Mouse (Mus musculus): ENCODE results near the gene Ppp1r32. TPM values are rescaled to one million over a fixed set of nuclear protein-coding genes. Genes with fewer than 3 reads are reported as not detected.

Gene Ppp1r32
- 0.69 TPM for polyA plus RNA-seq (2017; shearing (Covaris generic))

DNA sequence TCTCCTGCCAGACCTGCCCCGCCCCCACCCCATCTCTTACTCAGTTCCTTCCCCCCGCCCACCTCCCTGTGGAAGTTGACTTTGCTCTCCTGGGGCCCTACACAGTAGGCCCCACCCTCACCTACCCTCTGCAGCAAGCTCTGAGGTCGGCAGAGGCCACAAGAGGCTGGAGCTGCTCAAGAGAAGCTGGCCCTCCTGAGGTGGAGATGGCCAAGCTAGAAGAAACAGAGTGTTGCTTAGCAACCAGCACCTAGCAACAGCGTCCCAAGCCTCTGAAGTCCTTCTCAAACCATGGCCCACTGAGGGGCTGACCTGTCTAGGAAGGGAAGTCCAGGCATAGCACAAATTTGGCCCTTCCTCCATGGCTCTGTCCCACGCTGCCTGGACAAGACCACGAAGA lies at the start of gene Ppp1r32:
Gene Ppp1r32, minus strand, starts transcription at position 226 of the 400 bp plus-strand sequence.

DNA sequence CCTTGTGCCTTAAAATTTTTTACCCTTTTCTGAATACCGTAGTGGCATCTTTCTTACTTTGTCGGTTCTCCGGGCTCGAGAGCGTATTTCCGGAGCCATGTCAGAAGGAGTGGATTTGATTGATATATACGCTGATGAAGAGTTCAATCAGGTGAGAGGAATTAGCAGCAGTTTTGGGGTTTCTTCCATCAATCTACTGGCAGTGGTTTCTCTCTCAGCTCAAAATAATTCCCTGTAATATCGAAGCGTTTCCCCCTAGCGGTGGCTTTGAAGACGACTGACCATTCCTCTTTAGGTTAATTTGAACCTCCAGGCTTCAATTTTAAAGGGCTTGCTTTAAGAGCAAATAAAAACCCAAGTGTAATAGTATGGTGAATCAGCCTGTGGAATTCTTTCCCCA lies 43.2 kb upstream of the Ppp1r32 start, which contains the start of gene Sdhaf2:
Gene Sdhaf2, minus strand, starts transcription at position 233 of the 400 bp plus-strand sequence.

DNA sequence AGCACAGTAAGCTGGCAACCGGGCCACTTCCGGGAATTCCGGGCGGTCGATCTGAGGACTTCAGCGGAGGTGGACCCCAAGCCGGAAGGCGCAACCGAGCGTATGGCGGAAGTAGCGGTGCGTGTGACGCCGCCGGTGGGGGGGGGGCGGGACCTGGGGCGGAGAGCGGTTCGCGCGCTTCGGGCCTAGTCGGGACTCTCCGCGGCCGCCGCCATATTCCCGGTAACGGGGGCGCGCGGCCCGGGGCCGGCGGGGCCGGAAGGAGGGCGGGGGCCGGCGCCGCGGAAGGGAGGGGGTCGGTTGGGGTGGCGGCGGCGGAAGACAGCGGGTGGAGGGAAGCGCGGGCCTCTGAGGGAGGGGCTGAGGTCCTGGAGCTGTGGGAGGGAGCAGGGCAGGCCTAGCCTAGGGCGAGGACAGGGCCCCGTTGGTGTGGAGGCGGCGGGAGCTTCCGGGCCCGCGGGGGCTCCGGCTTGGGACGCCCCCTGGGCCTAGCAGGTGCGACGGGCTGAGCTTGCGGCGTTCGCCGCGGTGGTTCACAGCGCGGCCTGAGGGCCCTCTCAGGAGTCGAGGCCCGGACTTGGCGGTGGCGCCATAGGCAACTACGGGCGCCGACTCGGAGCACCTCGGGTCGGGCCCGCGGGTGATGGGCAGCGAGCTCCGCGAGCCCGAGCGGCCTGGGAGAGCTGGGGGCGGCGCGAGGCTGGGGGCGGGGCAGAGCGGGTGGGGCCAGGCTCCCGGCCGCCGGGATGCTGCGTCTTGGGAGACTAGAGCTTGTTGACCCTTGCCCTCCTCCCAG lies 42.6 kb upstream of the Ppp1r32 start, which contains the start of gene Cpsf7:
Gene Cpsf7, plus strand, starts transcription at position 161 of the 796 bp plus-strand sequence.

DNA sequence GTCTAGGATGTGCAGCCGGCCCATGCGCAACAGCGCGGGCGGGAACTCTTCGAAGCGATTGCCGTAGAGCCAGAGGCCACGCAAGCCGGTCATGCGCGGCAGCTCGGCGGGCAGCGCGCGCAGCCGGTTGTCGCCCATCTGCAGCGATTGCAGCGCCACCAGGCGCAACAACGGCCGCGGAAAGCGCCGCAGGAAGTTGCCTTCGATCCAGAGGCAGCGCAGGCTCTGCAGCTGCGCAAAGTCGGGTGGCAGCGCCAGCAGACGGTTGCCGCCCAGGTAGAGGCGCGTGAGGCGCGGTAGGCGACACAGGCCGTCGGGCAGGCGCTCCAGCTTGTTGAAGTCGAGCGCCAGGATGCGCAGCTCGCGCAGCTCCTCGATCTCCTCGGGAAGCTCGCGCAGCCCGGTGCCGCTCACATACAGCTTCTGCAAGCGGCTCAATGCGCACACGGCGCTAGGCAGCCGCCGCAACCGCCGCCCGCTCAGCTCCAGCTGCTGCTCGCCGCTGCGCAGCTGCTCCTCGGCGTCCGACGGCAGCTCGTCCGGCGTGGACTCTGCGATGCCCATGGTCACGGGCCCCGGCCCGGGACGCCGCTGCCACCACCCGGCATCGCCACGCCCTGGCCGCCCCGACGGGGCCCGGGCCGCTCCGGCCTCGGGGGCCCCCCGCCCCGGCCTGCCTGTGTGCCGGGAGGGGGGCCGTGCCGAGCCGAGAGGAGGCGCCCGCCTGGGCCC lies 25.8 kb downstream of the Ppp1r32 start, which contains the start of gene Lrrc10b:
Gene Lrrc10b, minus strand, starts transcription at position 722 of the 732 bp plus-strand sequence.

Other genes with a start within 250 kb of the Ppp1r32 start
- not detected for gene Myrf, start 242.2 kb downstream of the Ppp1r32 start, polyA plus RNA-seq (2017; shearing (Covaris generic))
- 0.06 TPM for gene Dagla, start 178.1 kb downstream of the Ppp1r32 start, polyA plus RNA-seq (2017; shearing (Covaris generic))
- not detected for gene Syt7, start 93.8 kb downstream of the Ppp1r32 start, polyA plus RNA-seq (2017; shearing (Covaris generic))
- gene Lrrc10b, start 25.5 kb downstream of the Ppp1r32 start, polyA plus RNA-seq (2017; shearing (Covaris generic)) = not detected
- gene Cpsf7, start 42.3 kb upstream of the Ppp1r32 start, polyA plus RNA-seq (2017; shearing (Covaris generic)) = 39.2 TPM
- 92.9 TPM for gene Sdhaf2, start 43.2 kb upstream of the Ppp1r32 start, polyA plus RNA-seq (2017; shearing (Covaris generic))
- gene Tmem216, start 73.3 kb upstream of the Ppp1r32 start, polyA plus RNA-seq (2017; shearing (Covaris generic)) = 11.7 TPM
- 48.9 TPM for gene Cyb561a3, start 94.2 kb upstream of the Ppp1r32 start, polyA plus RNA-seq (2017; shearing (Covaris generic))
- gene Tmem138, start 94.4 kb upstream of the Ppp1r32 start, polyA plus RNA-seq (2017; shearing (Covaris generic)) = 23.3 TPM
- 197 TPM for gene Ddb1, start 122.4 kb upstream of the Ppp1r32 start, polyA plus RNA-seq (2017; shearing (Covaris generic))
- gene Tkfc, start 122.7 kb upstream of the Ppp1r32 start, polyA plus RNA-seq (2017; shearing (Covaris generic)) = 11.5 TPM
- gene Vwce, start 151.3 kb upstream of the Ppp1r32 start, polyA plus RNA-seq (2017; shearing (Covaris generic)) = 0.37 TPM
- gene Pga5, start 195.1 kb upstream of the Ppp1r32 start, polyA plus RNA-seq (2017; shearing (Covaris generic)) = not detected
- 26.5 TPM for gene Vps37c, start 205.8 kb upstream of the Ppp1r32 start, polyA plus RNA-seq (2017; shearing (Covaris generic))

All from CD4-positive, CD25-positive, alpha-beta regulatory T cell, adult 9 weeks (primary cell).